Mouse (Mus musculus) inflammation-experienced regulatory T-cells, adult 6 months (primary cell): ENCODE results near the gene Usp11. TPM values are rescaled to one million over a fixed set of nuclear protein-coding genes. Genes with fewer than 3 reads are reported as not detected.

ENCODE experiments used
- polyA plus RNA-seq, 3 experiments: library from polyadenylated mRNA; unstranded; fragments of 100-300 nt; shearing (Covaris generic); gene quantifications; one replicate each; pipeline ENCODE4 v1.2.1; 2017

Usp11 gene
- polyA plus RNA-seq, 3 experiments from 2014 or later: 6.5 to 21.8 (median 12.9) TPM

Other genes starting within 250 kb of the Usp11 start
- gene Rgn, start 154.1 kb upstream of the Usp11 start, polyA plus RNA-seq: not detected
- gene Rbm10, start 86.4 kb upstream of the Usp11 start, polyA plus RNA-seq: 10 to 100 TPM; 38.3 to 45.6 (median 42.8) TPM
- gene Ndufb11, start 86.3 kb upstream of the Usp11 start, polyA plus RNA-seq: 100 to 1,000 TPM; 246 to 261 (median 246) TPM
- gene Uba1, start 45.6 kb upstream of the Usp11 start, polyA plus RNA-seq: 100 to 1,000 TPM; 106 to 132 (median 118) TPM
- gene Cdk16, start 16.0 kb upstream of the Usp11 start, polyA plus RNA-seq: 10 to 100 TPM in 2 of 3 experiments, 1 to 10 TPM in 1; 5.6 to 14.2 (median 13.1) TPM
- gene Araf, start 93.9 kb downstream of the Usp11 start, polyA plus RNA-seq: 100 to 1,000 TPM in 2 of 3 experiments, 10 to 100 TPM in 1; 99.1 to 180 (median 137) TPM
- not detected for gene Timp1, start 166.3 kb downstream of the Usp11 start, polyA plus RNA-seq
- not detected for gene Syn1, start 217.1 kb downstream of the Usp11 start, polyA plus RNA-seq
- 1 to 10 TPM; 4.7 to 6.6 (median 6.3) TPM for gene Cfp, start 227.6 kb downstream of the Usp11 start, polyA plus RNA-seq
- 1 to 10 TPM; 3.2 to 6.3 (median 3.4) TPM for gene Elk1, start 246.7 kb downstream of the Usp11 start, polyA plus RNA-seq